Mouse (Mus musculus) liver, embryonic 16.5 days (tissue): ENCODE measurements around the gene Kdm8. TPM values are rescaled to one million over a fixed set of nuclear protein-coding genes. Genes with fewer than 3 reads are reported as not detected.
"Not testable (repeated sequence)": the region's sequence is repeated elsewhere in the genome, so short reads cannot be mapped to it uniquely, and the experiment has no call there.

Source experiments
- ATAC-seq: fragments of 200-750 bp; cut with Nextera tagmentation; 2 replicates; pipeline ENCODE4 v1.8.0; 2017; ENCODE audit warnings: low read depth, mild to moderate bottlenecking, moderate number of reproducible peaks, moderate library complexity
- H3K27ac ChIP-seq: fragments of 300-500 bp; sonication (generic); 2 replicates; pipeline ENCODE4 v1.5.1; 2014; ENCODE audit warnings: mild to moderate bottlenecking, low read length
- H3K27me3 ChIP-seq: fragments of 300-500 bp; sonication (generic); 2 replicates; pipeline ENCODE4 v1.6.1; 2014; ENCODE audit warnings: low read depth, low read length, mixed read lengths; ENCODE audit not compliant: control insufficient read depth, insufficient read depth
- H3K36me3 ChIP-seq: fragments of 300-500 bp; sonication (generic); 2 replicates; pipeline ENCODE4 v1.6.1; 2014; ENCODE audit warnings: mild to moderate bottlenecking; ENCODE audit not compliant: control insufficient read depth, insufficient read depth
- H3K4me1 ChIP-seq: fragments of 300-500 bp; sonication (generic); 2 replicates; pipeline ENCODE4 v1.6.1; 2014; ENCODE audit warnings: low read depth, low read length, mixed read lengths; ENCODE audit not compliant: control insufficient read depth
- H3K4me2 ChIP-seq: fragments of 300-500 bp; sonication (generic); 2 replicates; pipeline ENCODE4 v1.6.1; 2014; ENCODE audit warnings: low read depth, low read length, mixed read lengths
- H3K4me3 ChIP-seq: fragments of 300-500 bp; sonication (generic); 2 replicates; pipeline ENCODE4 v1.5.1; 2014; ENCODE audit warnings: low read depth, mild to moderate bottlenecking, low read length
- H3K9ac ChIP-seq: fragments of 300-500 bp; sonication (generic); 2 replicates; pipeline ENCODE4 v1.6.1; 2014; ENCODE audit warnings: low read depth, low read length
- H3K9me3 ChIP-seq: fragments of 300-500 bp; sonication (generic); replicated peaks from 2 replicates; pipeline ENCODE4 v1.6.1; 2016; ENCODE audit warnings: low read length; ENCODE audit not compliant: control insufficient read depth
- WGBS: fragments of 180-500 bp; shearing (Covaris S2); extraction: QIAGEN DNeasy Blood & Tissue Kit; methylation state at CpG from one replicate; pipeline ENCODE4 v1.1.7; 2014; ENCODE audit not compliant: insufficient replicate concordance; 5-methylcytosine and 5-hydroxymethylcytosine counted together
- polyA plus RNA-seq: library from polyadenylated mRNA; unstranded; fragments of >200 nt; fragmentation: Nextera tagmentation; extraction: Ambion mirVana; gene quantifications from 2 replicates; pipeline ENCODE4 v1.2.1, GENCODE M21; 2015

The Kdm8 gene
- polyA plus RNA-seq, 1 experiment from 2014 or later: 5.6 TPM

GRCm38 (mm10) chr7:125421911-125422310 lies 22.6 kb upstream of the Kdm8 start:
- H3K4me2 ChIP-seq: no peak overlapping the region
- peaks cover 9% of the 10 kb centered on the region for H3K4me1 ChIP-seq
- no peak for ATAC-seq

DNA sequence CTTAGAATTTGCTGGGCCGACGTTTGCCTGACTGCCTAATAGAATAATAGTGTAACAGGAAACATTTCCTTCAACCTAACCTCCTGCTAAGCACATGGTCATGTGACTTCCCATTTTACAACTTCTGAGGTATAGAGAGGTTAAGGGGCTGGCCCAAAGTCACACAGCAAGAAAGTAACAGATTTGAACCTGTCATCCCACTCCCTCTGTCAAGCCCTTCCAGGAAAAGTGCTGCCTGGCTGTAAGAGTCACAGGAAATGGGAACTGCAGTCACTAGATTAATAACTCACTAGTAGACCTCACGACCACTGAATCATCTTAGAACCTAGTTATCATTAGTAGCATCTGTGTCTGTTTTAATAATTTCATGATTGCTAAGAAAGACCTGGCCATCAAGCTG lies 21.4 kb upstream of the Kdm8 start:
- Histone ChIP-seq H3K27me3 (no peaks in the 10 kb centered on the region), H3K27ac (no peak overlapping the region), H3K9ac (no peak overlapping the region), H3K9me3 (no peaks in the 10 kb centered on the region), H3K4me2 (no peak overlapping the region), H3K4me1 (peaks cover 17% of the 10 kb centered on the region), H3K36me3 (no peaks in the 10 kb centered on the region), H3K4me3 (no peak overlapping the region)
- 23% methylated on average over 3 of the region's 3 CpGs for WGBS
- no peak for ATAC-seq

More at GRCm38 (mm10) chr7:125421911-125422310, 22.6 kb upstream of the Kdm8 start:
- Histone ChIP-seq H3K9ac (no peak overlapping the region), H3K9me3 (no peaks in the 10 kb centered on the region), H3K27me3 (no peaks in the 10 kb centered on the region), H3K27ac (no peak overlapping the region), H3K4me3 (no peak overlapping the region), H3K36me3 (no peaks in the 10 kb centered on the region)
- whole genome bisulfite sequencing: 34% methylated on average over 2 of the region's 2 CpGs

DNA sequence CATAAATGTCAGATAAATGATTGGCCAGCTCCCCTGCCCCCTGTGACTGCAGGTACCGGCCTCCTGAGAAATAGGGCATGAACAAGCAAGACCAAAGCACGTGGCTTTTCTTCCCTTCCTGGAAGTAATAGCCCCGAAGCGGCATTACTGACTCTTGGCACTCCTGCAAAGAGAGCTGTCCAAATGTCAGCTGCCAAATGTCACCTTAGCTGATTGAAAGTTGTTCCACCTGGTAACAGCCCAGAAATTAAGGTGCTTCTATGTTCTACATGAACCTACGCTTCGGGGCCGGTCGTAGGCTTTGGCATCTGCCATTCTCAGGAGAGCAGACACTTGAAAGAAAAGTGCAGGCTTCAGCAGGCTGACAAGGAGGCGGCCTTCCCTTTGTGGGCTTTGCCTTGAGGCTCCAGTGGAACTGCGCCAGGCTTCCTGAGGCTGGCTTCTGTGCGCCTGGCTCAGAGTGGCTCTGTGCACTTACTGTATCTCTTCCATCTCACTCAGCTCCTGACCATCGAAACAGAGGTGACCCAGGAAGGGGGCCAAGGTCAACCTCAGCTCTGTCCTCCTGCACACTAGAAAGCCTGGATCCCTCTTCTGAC lies 16.9 kb upstream of the Kdm8 start:
- Histone ChIP-seq H3K9ac (no peak overlapping the region), H3K9me3 (no peaks in the 10 kb centered on the region), H3K4me2 (no peak overlapping the region), H3K4me3 (no peak overlapping the region), H3K36me3 (no peaks in the 10 kb centered on the region), H3K27me3 (no peaks in the 10 kb centered on the region), H3K27ac (peak overlapping the region; percentile 74), H3K4me1 (peaks cover 33% of the 10 kb centered on the region)
- 79% methylated on average over 12 of the region's 12 CpGs for WGBS
- ATAC-seq: no peak

GRCm38 (mm10) chr7:125428381-125428780 lies 16.1 kb upstream of the Kdm8 start:
- H3K27me3 ChIP-seq: no peaks in the 10 kb centered on the region
- peak overlapping the region; percentile 36 for H3K4me2 ChIP-seq
- H3K4me3 ChIP-seq: no peak overlapping the region
- no peaks in the 10 kb centered on the region for H3K36me3 ChIP-seq
- no peaks in the 10 kb centered on the region for H3K9me3 ChIP-seq
- peak; percentile 66 for ATAC-seq
- peak overlapping the region; percentile 74 for H3K27ac ChIP-seq
- WGBS: 41% methylated on average over 7 of the region's 7 CpGs
- peak overlapping the region; percentile 8 for H3K9ac ChIP-seq
- H3K4me1 ChIP-seq: peaks cover 31% of the 10 kb centered on the region

- H3K4me3 ChIP-seq, H3K27me3 ChIP-seq, H3K36me3 ChIP-seq, H3K9me3 ChIP-seq: not testable (repeated sequence)
- WGBS: 28% methylated on average over 5 of the region's 5 CpGs
- peak overlapping the region; percentile 26 for H3K9ac ChIP-seq
- ATAC-seq: peak; percentile 99
- H3K4me1 ChIP-seq: peaks cover 31% of the 10 kb centered on the region
- H3K4me2 ChIP-seq: peak overlapping the region; percentile 36
- peak overlapping the region; percentile 74 for H3K27ac ChIP-seq
Observed at GRCm38 (mm10) chr7:125428816-125429500, 15.5 kb upstream of the Kdm8 start.

DNA sequence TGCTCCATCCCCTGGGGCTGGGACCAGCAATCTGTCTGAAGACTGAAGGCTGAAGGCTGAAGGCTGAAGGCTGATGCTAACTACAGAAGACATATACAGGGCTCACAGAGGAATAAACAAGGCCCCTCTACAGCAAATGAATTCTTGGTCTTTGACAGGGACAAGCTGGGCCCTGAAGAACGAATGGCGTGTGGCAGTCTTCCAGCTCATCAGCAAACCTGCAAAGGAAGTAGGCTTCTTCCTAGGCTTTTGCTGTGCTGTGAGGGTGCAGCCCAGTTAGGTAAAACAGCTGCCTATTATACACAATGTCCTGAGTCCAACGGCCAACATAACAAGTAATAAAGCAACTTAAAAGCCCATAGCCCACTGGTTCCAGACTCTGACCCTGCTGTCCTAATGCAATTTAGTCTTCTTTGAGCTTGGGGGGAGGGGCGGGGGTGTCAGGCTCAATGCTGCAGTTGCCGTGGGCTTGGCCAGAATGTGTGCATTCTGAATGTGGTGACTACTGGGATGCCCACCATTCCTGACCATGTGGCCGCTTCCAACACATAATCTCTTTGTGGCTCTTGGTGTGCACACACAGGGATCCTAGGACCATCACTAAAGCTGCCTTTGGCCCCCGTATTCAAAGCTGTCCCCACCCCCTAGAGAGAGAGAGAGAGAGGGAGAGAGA lies 14.2 kb upstream of the Kdm8 start:
- H3K9ac ChIP-seq: no peak overlapping the region
- H3K4me1 ChIP-seq: peaks cover 30% of the 10 kb centered on the region
- no peaks in the 10 kb centered on the region for H3K9me3 ChIP-seq
- H3K27me3 ChIP-seq: no peaks in the 10 kb centered on the region
- ATAC-seq: no peak
- 68% methylated on average over 7 of the region's 7 CpGs for WGBS
- H3K27ac ChIP-seq: peak overlapping the region; percentile 74; the same call in 1 of the 2 replicates
- H3K36me3 ChIP-seq: no peaks in the 10 kb centered on the region
- no peak overlapping the region for H3K4me2 ChIP-seq
- H3K4me3 ChIP-seq: no peak overlapping the region

- Histone ChIP-seq H3K9ac (no peak overlapping the region), H3K4me3 (no peak overlapping the region), H3K27me3 (no peaks in the 10 kb centered on the region), H3K36me3 (no peaks in the 10 kb centered on the region), H3K27ac (no peak overlapping the region), H3K4me2 (no peak overlapping the region), H3K9me3 (no peaks in the 10 kb centered on the region), H3K4me1 (peaks cover 16% of the 10 kb centered on the region)
- 77% methylated on average over 3 of the region's 3 CpGs for WGBS
- no peak for ATAC-seq
Observed at GRCm38 (mm10) chr7:125433874-125434273, 10.6 kb upstream of the Kdm8 start.

- no peak overlapping the region for H3K27ac ChIP-seq
- no peaks in the 10 kb centered on the region for H3K36me3 ChIP-seq
- no peak overlapping the region; the same call in 1 of the 2 replicates for H3K9ac ChIP-seq
- 42% methylated on average over 8 of the region's 8 CpGs for WGBS
- H3K9me3 ChIP-seq: no peaks in the 10 kb centered on the region
- peaks cover 9% of the 10 kb centered on the region for H3K4me1 ChIP-seq
- no peaks in the 10 kb centered on the region for H3K27me3 ChIP-seq
- H3K4me3 ChIP-seq: no peak overlapping the region
- no peak overlapping the region for H3K4me2 ChIP-seq
- ATAC-seq: no peak
Observed at GRCm38 (mm10) chr7:125434666-125435290, 9.7 kb upstream of the Kdm8 start.
